Mouse (Mus musculus) forebrain, embryonic 14.5 days (tissue): ENCODE results near the gene Pwwp2b. TPM values are rescaled to one million over a fixed set of nuclear protein-coding genes. Genes with fewer than 3 reads are reported as not detected.

Source experiments
- ATAC-seq: fragments of 200-750 bp; cut with Nextera tagmentation; 2 replicates; pipeline ENCODE4 v1.8.0; 2017; ENCODE audit warnings: mild to moderate bottlenecking, moderate library complexity
- DNase-seq: peaks from one replicate; pipeline ENCODE4 v3.0.0-alpha.2; 2015; ENCODE audit warnings: low spot score
- H3K27ac ChIP-seq: fragments of 300-500 bp; sonication (generic); 2 replicates; pipeline ENCODE4 v1.5.1; 2014; ENCODE audit warnings: low read depth, mild to moderate bottlenecking, control low read depth, low read length, moderate library complexity
- H3K27me3 ChIP-seq: fragments of 300-500 bp; sonication (generic); replicated peaks from 2 replicates; pipeline ENCODE4 v1.6.1; 2014; ENCODE audit warnings: low read length, control low read depth, mixed read lengths; ENCODE audit not compliant: control insufficient read depth, insufficient read depth
- H3K36me3 ChIP-seq: fragments of 300-500 bp; sonication (generic); 2 replicates; pipeline ENCODE4 v1.6.1; 2014; ENCODE audit warnings: low read length, control low read depth; ENCODE audit not compliant: control insufficient read depth, insufficient read depth
- H3K4me1 ChIP-seq: fragments of 300-500 bp; sonication (generic); 2 replicates; pipeline ENCODE4 v1.6.1; 2014; ENCODE audit warnings: antibody characterized with exemption, low read length, control low read depth; ENCODE audit not compliant: control insufficient read depth, insufficient read depth
- H3K4me2 ChIP-seq: fragments of 300-500 bp; sonication (generic); 2 replicates; pipeline ENCODE4 v1.6.1; 2014; ENCODE audit warnings: mild to moderate bottlenecking, control low read depth, low read length
- H3K4me3 ChIP-seq: fragments of 300-500 bp; sonication (generic); 2 replicates; pipeline ENCODE4 v1.5.1; 2014; ENCODE audit warnings: low read depth, low read length, control low read depth
- H3K9ac ChIP-seq: fragments of 300-500 bp; sonication (generic); 2 replicates; pipeline ENCODE4 v1.6.1; 2014; ENCODE audit warnings: mild to moderate bottlenecking, low read length, control low read depth, moderate library complexity
- H3K9me3 ChIP-seq: fragments of 300-500 bp; sonication (generic); replicated peaks from 2 replicates; pipeline ENCODE4 v1.6.1; 2016; ENCODE audit warnings: low read length, control low read depth, mixed read lengths; ENCODE audit not compliant: control insufficient read depth
- WGBS: fragments of 180-500 bp; shearing (Covaris S2); extraction: QIAGEN DNeasy Blood & Tissue Kit; methylation state at CpG from one replicate; pipeline ENCODE4 v1.1.7; 2014; 5-methylcytosine and 5-hydroxymethylcytosine counted together
- polyA plus RNA-seq: library from polyadenylated mRNA; unstranded; fragments of >200 nt; fragmentation: Nextera tagmentation; extraction: Ambion mirVana; gene quantifications from 2 replicates; pipeline ENCODE4 v1.2.1, GENCODE M21; 2014

Gene Pwwp2b
- polyA plus RNA-seq, 1 experiment from 2014 or later, result 4.2 TPM

- no peak overlapping the region for H3K4me2 ChIP-seq
- no peaks in the 10 kb centered on the region for H3K27me3 ChIP-seq
- no peak overlapping the region for H3K9ac ChIP-seq
- ATAC-seq (no peak), DNase-seq (no peak)
- no peak overlapping the region for H3K27ac ChIP-seq
- no peaks in the 10 kb centered on the region for H3K36me3 ChIP-seq
- no peaks in the 10 kb centered on the region for H3K4me1 ChIP-seq
- H3K4me3 ChIP-seq, result no peak overlapping the region
- H3K9me3 ChIP-seq, result no peaks in the 10 kb centered on the region
- 83% methylated on average over 3 of the region's 3 CpGs for WGBS
These were observed 34.1 kb upstream of the Pwwp2b start for GRCm38 (mm10) chr7:139214160-139214559.

- Histone ChIP-seq H3K9me3 (no peaks in the 10 kb centered on the region), H3K9ac (no peak overlapping the region), H3K27ac (no peak overlapping the region), H3K4me3 (no peak overlapping the region), H3K27me3 (no peaks in the 10 kb centered on the region), H3K36me3 (no peaks in the 10 kb centered on the region), H3K4me2 (no peak overlapping the region), H3K4me1 (no peaks in the 10 kb centered on the region)
- DNase-seq, result no peak
- WGBS, result 77% methylated on average over 13 of the region's 14 CpGs
- no peak for ATAC-seq
These were observed 33.5 kb upstream of the Pwwp2b start for GRCm38 (mm10) chr7:139214596-139215340.

GRCm38 (mm10) chr7:139215516-139215915 is 32.8 kb upstream of the Pwwp2b start:
- no peaks in the 10 kb centered on the region for H3K36me3 ChIP-seq
- no peaks in the 10 kb centered on the region for H3K9me3 ChIP-seq
- no peak overlapping the region for H3K4me2 ChIP-seq
- H3K27ac ChIP-seq, result no peak overlapping the region
- ATAC-seq (no peak), DNase-seq (no peak)
- no peaks in the 10 kb centered on the region for H3K27me3 ChIP-seq
- H3K9ac ChIP-seq, result no peak overlapping the region
- WGBS, result 71% methylated on average over 1 of the region's 1 CpGs
- H3K4me3 ChIP-seq, result no peak overlapping the region
- H3K4me1 ChIP-seq, result no peaks in the 10 kb centered on the region

GRCm38 (mm10) chr7:139215946-139216345 is 32.3 kb upstream of the Pwwp2b start:
- H3K36me3 ChIP-seq, result no peaks in the 10 kb centered on the region
- no peaks in the 10 kb centered on the region for H3K9me3 ChIP-seq
- 93% methylated on average over 7 of the region's 7 CpGs for WGBS
- no peak overlapping the region for H3K9ac ChIP-seq
- DNase-seq (no peak), ATAC-seq (no peak)
- H3K4me2 ChIP-seq, result no peak overlapping the region
- H3K4me1 ChIP-seq, result no peaks in the 10 kb centered on the region
- no peak overlapping the region for H3K27ac ChIP-seq
- H3K27me3 ChIP-seq, result no peaks in the 10 kb centered on the region
- H3K4me3 ChIP-seq, result no peak overlapping the region

GRCm38 (mm10) chr7:139216464-139216863 is 31.8 kb upstream of the Pwwp2b start:
- no peaks in the 10 kb centered on the region for H3K9me3 ChIP-seq
- H3K9ac ChIP-seq, result no peak overlapping the region
- H3K4me2 ChIP-seq, result no peak overlapping the region
- WGBS, result 95% methylated on average over 9 of the region's 9 CpGs
- ATAC-seq (no peak), DNase-seq (no peak)
- H3K4me3 ChIP-seq, result no peak overlapping the region
- no peak overlapping the region for H3K27ac ChIP-seq
- H3K4me1 ChIP-seq, result no peaks in the 10 kb centered on the region
- no peaks in the 10 kb centered on the region for H3K36me3 ChIP-seq
- H3K27me3 ChIP-seq, result no peaks in the 10 kb centered on the region

- Histone ChIP-seq H3K27ac (no peak overlapping the region), H3K27me3 (no peaks in the 10 kb centered on the region), H3K4me2 (no peak overlapping the region), H3K4me1 (no peaks in the 10 kb centered on the region), H3K9me3 (no peaks in the 10 kb centered on the region), H3K4me3 (no peak overlapping the region), H3K9ac (no peak overlapping the region), H3K36me3 (no peaks in the 10 kb centered on the region)
- ATAC-seq (no peak), DNase-seq (no peak)
- 80% methylated on average over 7 of the region's 7 CpGs for WGBS
These were observed 31.2 kb upstream of the Pwwp2b start for GRCm38 (mm10) chr7:139217046-139217445.

- H3K9me3 ChIP-seq, result no peaks in the 10 kb centered on the region
- H3K4me1 ChIP-seq, result no peaks in the 10 kb centered on the region
- no peaks in the 10 kb centered on the region for H3K27me3 ChIP-seq
- no peak overlapping the region for H3K4me2 ChIP-seq
- 75% methylated on average over 6 of the region's 6 CpGs for WGBS
- no peak overlapping the region for H3K27ac ChIP-seq
- no peak overlapping the region for H3K9ac ChIP-seq
- H3K4me3 ChIP-seq, result no peak overlapping the region
- DNase-seq (no peak), ATAC-seq (no peak)
- no peaks in the 10 kb centered on the region for H3K36me3 ChIP-seq
These were observed 29.5 kb upstream of the Pwwp2b start for GRCm38 (mm10) chr7:139218641-139219415.

- no peak overlapping the region for H3K27ac ChIP-seq
- H3K9ac ChIP-seq, result no peak overlapping the region
- H3K27me3 ChIP-seq, result no peaks in the 10 kb centered on the region
- no peak overlapping the region for H3K4me2 ChIP-seq
- ATAC-seq (no peak), DNase-seq (no peak)
- no peaks in the 10 kb centered on the region for H3K36me3 ChIP-seq
- H3K9me3 ChIP-seq, result no peaks in the 10 kb centered on the region
- no peaks in the 10 kb centered on the region for H3K4me1 ChIP-seq
- no peak overlapping the region for H3K4me3 ChIP-seq
- WGBS, result 76% methylated on average over 5 of the region's 5 CpGs
These were observed 28.8 kb upstream of the Pwwp2b start for GRCm38 (mm10) chr7:139219486-139219885.

GRCm38 (mm10) chr7:139220303-139220702 is 28.0 kb upstream of the Pwwp2b start:
- Histone ChIP-seq H3K27me3 (no peaks in the 10 kb centered on the region), H3K4me2 (no peak overlapping the region), H3K36me3 (no peaks in the 10 kb centered on the region), H3K9ac (no peak overlapping the region), H3K9me3 (no peaks in the 10 kb centered on the region), H3K27ac (no peak overlapping the region), H3K4me3 (no peak overlapping the region), H3K4me1 (no peaks in the 10 kb centered on the region)
- no peak for DNase-seq
- ATAC-seq, result no peak
- 62% methylated on average over 2 of the region's 2 CpGs for WGBS
